Mouse (Mus musculus) gastrocnemius, postnatal 10 days (tissue): Measurements from ENCODE around the gene Steap3. TPM values are rescaled to one million over a fixed set of nuclear protein-coding genes. Genes with fewer than 3 reads are reported as not detected.
A peak's percentile ranks its signal among the peaks of the same experiment; 100 is the strongest.

Experiments used
- DNase-seq: peaks from one replicate; pipeline ENCODE4 v3.0.0; 2021; ENCODE audit warnings: mixed read lengths
- total RNA-seq, 2 experiments: library from RNA; stranded (reverse); gene quantifications; 2 replicates each; pipeline ENCODE4 v1.2.3; 2021

Steap3 gene
- total RNA-seq, 2 experiments from 2014 or later: 41.2 to 41.4 TPM

DNA sequence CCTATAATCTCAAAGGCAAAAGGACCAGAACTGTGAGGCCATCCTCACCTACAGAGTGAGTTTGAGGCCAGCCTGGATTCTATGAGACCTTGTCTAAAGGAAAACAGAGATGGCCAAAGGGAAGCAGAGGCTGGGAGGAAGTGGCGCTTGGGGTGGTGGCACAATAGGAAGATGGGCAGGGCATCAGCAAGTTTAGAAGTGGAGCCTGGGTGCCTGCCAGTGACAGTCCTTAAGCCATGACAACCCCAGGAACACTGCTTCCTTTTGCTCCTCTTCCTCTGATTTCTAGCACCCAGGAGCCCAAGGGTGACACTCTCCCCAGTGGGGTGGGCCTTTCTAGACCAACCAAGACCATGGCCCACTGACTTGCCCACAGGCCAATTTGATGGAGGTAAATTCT is 21.3 kb downstream of the Steap3 start:
- no peak for DNase-seq

DNA sequence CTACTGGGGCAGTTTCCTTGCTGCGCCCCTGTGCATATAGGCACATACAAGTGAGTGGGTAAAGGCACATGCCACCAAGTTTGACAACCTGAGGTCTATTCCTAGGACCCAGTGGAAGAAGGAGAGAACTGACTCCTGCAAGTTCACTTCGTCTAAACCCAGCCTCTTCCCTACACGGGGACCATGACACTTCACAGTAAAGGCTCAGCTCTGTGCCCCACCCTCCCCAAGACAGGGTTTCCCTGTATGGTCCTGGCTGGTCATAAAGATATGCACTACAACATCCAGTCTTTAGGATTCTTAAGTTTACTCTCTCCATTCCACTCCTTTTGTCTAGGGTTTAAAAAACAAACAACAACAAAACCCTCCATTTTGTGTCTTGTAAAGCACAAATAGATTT is 21.9 kb downstream of the Steap3 start:
- DNase-seq: no peak

DNA sequence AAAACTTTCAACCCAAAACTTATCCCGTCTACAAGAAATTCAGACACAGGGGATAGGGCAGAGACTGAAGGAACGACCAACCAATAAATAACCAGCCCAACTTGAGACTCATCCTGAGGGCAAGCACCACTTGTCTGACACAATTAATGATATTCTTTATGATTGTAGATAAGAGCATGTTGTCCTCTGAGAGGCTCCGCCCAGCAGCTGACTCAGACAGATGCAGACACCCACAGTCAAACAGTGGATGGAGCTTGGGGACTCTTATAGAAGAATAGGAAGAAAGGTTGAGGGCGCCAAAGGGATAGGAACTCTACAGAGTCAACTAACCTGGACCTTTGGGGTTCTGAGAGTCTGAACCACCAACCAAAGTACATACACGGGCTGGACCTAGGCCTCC is 22.7 kb downstream of the Steap3 start:
- DNase-seq: no peak

DNA sequence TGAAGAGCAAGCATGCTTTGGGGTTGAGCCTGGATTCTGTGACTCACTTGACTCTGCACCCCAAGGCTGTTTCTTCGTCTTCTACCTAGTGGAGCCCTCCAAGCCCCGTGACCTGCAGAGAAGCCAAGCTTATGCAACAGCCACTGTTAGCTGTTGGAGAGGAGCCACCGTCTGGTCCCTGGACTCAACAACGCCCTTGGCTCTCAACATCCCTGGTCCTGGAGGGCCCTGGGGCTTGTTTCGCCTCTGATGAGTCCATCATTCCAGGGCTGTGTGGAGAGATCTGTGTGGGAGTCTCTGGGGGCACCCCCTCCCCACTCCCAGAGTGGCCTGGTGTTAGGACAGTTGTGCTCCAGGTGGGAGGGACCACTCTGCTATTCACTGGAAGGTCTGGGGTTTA is 24.3 kb downstream of the Steap3 start:
- DNase-seq: peak; percentile 79

DNA sequence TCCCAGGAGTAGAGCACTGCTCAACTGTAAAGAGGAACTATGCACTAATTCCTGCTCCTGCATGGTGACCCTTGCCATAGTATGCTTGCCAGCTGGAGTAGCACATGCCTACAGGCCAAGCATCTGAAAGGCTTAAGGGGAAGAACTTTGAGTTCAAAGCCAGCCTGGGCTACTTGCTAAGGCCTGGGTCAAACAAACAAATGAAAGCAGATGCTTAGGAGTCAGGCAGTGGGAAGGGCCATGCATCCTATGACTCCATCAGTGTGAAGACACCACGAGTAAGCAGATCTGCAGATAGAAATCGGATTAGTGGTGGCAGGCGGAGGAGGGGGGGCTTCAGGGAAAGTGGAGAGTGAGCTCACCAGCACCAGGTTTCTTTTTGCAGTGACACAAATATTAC is 25.2 kb downstream of the Steap3 start:
- no peak for DNase-seq

DNA sequence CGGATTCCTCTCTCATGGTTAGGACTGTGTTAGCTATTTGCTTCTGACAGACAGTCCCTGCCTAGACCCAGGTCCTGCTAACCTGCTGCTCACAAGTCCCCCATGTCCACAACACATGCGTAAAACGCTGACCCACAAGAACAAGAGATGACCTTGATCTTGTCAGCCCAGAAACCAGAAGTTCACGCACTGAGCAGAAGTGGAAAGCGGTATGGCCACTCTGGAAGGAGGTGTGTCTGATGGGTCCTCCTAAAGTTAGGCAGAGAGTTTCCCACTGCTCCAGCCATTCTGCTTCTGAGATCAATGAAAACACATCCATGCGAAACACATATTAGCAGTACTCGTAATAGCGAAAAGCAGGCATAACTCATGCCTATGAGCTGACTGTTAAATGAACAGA is 25.6 kb downstream of the Steap3 start:
- no peak for DNase-seq

DNA sequence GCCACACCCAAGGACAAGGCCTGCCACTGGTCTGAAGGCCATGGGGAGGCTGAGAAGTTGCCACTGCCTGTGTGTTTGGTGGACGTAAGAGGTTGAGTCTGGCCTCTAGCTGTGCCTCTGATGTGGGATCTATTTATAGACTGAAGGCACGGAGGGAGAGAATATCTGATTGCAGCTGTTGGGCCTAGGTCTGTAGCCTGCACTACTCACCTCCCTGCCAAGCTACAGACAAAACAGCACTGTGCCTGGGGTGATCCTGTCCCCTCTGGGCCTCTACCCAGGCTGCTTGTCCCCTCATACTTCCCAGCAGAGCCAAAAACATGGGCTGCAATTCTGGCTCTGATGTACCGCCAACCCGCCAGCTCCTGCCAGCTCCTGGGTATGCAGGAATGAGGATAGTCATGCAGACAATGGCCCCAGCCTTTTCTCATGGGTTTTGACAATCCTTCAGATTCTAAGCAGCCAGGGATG is 26.8 kb downstream of the Steap3 start:
- peak; percentile 39 for DNase-seq

DNA sequence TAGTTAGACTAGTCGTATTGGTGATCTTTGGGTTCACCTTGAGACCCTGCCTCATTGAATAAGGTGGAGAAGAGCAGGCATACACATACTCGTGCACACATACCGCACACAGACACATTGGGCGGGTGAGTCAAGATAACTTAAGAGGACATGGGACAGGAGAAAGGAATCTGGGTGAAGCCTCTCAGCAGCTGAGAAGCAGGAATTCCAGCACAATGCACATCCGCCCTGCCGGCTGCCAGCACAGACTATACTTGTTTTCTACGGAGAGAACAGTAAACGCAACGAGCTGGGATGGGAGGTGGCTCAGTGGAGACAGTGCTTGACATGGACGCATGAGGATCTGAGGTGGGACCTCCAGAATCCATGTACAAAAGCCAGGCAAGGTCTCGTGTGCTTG is 27.9 kb downstream of the Steap3 start:
- no peak for DNase-seq

DNA sequence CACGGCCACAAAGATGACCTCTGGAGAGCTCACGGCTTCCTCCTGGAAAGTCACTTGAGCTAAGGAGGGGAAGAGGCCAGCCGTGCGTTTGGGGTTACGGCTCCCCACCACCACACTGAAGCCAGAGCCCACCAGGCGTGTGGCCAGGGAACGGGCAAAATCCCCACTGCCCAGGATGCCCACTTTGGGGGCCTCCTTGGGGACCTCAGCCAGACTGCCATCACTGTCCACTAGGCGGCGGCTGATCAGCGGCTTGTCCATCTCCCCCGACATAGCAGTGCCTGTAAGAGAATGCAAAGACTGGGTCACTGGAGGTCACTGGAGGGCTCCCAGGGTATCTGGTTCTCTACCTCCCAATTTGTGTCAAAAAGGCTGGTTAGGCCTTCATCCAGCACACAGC is 28.5 kb downstream of the Steap3 start:
- DNase-seq: no peak

DNA sequence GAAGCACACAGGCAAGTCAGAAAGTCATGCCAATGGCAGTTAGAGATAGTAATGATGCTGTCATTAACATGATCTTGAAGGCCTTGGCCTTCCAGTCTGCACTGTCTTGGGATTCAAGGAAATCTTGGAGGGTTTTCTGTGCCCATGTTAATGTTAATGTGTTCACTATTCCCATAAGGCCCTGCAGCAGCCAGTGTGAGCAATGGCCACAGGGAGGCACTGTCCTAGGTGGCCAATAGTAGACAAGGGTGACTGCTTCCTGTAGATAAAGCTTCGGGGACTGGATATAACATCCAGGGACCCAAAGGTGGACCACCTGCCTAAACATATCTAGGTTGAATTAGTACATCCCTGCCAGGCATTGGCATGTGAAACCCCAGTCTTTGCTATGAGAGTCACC is 35.4 kb downstream of the Steap3 start:
- DNase-seq: no peak

DNA sequence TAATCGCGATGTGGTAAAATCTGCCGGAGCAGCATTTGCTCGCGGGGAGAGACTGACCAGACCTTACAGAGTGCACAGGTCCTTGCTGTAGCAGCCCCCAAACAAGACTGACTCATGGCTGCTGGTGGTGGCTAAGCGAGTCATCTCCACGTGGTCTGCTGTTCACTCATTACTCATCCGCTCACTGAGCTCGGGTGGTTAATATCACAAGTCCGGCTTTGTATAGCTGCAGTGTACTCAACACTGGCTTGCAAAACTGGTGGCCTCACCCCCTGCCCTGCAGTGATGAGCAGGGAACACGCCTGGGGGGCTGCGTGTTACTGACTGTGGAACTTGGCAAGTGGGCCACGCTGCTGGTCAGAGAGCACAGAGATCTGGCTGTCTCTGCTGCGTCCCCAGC is 36.1 kb downstream of the Steap3 start:
- no peak for DNase-seq

DNA sequence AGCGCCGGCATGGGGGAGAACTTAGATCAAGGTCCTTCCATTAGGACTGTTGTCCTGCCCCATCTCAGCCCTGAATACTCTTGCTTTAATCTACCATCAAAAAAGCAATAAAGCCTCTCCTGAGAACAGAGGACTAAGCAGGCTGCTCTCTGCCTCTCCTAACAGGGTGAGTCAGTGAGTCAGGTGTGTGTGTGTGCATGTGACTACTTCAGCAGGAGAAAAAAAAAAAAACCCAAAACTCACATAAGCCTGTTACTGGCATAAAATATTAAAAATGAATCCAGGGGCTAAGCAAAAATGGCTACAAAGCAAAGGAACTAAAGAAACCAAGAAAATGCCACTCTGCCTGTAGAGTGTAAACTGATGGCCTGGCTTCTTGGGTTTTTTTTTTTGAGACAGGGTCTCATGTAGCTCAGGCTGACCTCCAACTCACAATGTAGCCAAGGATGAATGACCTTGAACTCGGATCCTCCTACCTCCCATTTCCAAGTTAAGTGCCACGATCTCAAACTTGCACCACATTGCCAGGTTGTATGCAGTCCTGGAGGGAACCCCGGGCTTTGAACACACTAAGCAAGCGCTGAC is 36.8 kb downstream of the Steap3 start:
- no peak for DNase-seq

DNA sequence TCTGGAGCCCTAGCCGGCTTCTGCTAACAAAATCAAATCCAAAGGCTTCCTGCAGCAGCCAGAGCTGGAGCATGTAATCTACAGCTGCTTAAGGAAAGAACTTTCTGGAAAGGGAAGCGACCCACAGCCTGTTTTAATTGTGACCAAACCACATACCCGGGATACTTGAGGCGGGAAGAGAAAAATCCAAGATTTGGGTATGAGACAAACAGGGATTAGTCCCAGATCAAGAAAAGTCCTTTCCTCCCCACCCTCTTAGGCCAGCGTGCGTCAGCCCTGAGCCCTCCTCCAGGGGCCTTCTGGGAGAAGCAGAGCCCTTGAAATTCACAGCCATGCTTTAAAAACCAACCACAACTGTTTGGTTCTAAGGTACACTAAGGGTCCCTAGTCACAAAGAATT is 40.3 kb downstream of the Steap3 start:
- DNase-seq: no peak

DNA sequence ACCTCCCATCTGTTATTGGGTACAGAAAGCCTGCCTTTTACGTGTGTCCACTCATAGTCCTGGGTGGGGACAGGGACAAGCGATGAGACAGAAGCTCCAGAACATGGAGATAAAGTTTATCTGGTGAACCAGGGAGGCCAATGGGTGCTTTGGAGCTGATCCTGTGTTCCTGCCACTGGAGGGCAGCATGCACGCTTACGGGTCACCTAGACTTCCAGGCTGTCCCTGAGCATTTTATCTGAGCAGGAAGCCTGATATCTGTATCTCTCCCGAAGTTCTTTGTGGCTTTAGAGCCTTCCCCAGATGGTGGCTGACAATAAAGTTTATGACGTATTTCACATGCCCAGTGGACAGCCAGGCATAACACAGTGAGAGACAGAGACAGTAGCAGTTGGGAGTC is 41.2 kb downstream of the Steap3 start:
- no peak for DNase-seq

DNA sequence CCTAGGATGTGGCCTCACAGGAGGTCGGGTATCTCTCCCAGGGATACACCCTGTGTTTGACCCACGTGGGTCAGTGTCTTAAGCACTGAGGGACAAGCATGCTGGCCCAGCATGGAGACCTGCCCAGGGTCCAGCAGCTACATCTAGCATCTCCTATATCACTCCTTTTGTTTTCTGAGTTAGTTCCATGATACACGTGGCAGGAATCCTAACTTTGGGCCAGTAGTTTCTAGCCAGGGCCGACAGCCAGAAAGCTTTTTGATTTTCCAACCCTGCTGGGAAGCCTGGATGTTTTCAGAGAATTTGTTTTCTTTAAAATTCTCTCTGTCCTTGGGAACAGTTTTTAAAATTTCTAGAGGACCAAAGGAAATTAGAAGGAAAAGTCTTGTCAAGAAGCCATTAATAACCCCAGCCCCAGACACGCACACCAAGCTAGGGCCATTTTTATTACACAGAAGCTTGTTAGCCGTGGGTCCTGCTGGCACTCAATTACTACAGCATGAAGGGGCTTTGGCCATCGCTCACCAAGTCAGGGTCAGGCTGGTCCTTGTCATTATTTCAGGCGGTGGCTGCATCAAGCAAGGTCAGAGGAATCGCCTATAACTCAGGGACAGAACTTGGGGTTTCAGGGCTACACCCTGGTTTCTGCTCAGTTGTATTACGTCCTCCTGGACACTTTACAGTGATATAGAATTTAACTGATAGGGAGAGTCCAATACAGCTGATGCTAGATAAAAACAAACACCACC is 42.6 kb downstream of the Steap3 start:
- peak; percentile 55 for DNase-seq

DNA sequence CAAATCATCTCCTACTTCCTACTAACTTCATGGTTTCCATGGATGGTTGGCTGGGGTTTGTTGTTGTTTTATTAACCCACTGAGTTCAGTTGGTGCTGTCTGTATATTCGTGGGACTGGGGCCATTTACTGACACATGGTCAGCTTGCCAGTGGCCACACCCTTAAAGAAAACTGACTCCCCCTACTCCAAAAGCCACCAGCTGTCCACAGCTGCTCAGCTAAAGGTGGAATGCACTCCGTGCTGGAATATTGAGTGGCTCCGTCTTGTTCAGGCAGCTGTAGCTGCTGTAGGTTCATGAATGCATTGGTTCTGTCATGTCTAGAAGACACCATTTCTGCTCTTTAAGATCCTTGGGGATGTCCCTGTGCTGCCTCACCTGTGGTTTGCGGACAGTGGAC is 48.9 kb downstream of the Steap3 start:
- DNase-seq: no peak

DNA sequence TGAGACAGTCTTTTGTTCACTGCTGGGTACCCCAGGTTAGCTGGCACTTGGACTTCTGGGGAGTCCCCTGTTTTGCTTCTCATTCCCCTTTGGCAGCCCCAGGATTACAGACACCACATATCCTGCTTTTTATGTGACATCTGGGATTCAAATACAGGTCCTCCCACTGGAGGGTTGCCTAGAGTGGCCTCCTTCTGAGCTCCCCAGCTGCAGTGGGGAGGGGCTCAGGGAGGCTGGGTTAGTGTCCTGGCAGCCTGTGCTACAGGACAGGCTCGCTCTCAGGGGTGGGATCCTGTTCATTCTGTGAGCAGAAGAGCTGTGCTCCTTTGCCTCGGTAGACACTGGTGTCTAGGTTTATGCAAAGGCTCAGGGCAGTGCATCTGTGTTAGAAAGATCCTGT is 51.2 kb downstream of the Steap3 start:
- no peak for DNase-seq

DNA sequence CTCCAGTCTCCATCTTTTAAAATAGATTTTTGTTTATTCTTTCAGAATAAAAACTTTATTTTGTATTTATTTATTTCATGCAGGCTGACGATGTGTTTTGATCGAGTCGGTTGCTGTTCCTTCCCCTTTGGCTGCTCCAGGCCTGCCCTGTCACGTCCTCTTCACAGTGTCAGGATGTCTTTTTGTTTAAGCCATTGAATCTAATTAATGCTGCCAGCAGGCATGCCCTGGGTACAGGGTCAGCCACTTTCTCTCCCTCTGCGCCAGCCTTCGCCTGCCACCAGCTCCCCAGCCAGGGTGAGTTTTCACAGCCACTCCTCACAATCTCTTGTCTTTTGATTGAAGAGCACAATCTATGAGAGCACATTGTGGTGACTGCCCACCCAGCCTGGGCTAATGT is 51.7 kb downstream of the Steap3 start:
- no peak for DNase-seq

DNA sequence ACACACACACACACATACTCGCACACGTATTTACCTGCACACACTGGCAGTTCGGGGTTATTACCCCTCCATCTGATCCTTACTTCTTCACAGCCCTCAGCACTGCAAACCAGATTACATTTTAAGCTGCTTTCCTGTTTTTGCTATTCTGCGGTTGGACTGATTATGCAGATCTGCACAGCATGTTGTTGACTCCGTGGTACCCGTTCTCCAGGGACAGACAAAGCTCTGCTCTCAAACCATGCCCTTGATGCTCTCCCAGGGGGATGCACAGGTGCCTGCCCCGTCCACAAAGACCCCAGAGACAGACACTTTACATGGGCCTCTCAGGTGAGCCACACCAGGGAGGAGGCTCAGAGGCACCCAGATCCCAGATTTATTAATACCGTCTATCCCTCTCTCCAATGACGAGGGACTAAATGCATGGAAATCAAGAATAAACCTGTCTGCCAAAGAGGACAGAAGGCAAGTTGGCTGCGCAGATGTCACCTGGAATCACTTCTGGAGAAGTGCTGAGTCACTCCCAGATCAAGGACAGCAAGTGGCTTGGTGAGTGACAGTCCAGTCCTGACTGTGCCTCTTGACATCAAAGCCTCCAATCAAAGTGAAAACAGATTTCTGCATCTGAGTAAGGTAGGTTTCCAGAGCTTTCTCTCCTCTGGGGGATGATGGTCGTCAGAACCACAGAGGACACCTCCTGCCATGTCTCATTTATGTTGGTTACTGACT is 63.8 kb downstream of the Steap3 start:
- no peak for DNase-seq

DNA sequence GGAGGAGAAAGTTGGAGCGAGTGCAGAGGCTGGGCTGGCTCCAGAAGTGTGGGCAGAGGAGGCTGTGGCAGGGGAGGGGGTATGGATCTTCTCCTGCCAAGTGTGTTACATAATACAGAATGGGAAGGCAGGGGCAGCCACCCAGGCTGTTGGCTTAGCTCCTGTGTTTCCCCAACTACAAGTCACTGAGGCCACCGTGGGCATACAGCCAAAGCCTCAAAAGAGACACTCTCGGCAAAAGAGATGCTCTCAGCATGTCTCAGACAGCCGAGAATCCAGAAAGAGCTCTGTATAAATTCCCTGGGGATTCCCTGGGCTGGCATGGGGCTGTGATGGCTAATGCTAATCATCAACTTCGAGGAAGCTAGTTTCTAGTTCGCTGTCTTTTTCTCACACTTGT is 64.9 kb downstream of the Steap3 start:
- peak; percentile 27 for DNase-seq

DNA sequence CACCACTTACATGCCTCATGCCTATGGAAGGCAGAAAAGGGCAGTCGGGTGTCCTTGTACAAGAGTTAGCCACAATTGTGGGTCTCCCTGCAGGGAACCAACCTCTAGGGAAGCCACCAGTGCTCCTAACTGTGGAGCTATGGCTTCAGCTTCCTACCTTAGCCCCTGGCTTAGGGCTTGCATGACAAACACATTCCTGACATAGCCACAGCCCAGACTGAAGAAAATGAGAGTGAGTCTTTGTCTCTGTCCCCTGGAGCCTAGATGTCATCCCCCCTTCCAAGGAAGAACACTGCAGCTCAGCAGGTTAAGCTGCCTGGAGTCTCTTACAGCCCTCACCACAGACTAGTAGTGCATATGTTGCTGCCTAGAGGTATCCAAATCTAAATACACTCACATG is 67.7 kb downstream of the Steap3 start:
- DNase-seq: no peak

DNA sequence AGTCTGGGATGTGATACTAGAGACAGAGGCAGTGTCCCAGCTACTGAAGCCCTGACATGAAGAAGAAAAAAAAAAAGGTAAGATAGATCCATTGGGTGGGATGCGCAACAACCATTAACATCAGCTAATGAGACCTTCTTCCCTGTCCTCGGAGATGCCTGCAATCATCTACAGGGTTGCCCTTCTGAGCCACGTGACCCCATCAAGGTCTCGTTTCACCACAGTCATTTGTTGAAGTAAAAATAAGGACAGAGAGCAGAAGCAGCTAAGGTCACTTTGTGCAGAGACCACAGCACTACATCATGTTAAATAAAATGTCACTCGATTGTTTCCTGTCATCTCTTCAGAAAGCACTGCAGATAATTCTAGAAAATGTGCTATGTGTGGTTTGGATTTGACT is 68.7 kb downstream of the Steap3 start:
- DNase-seq: no peak

DNA sequence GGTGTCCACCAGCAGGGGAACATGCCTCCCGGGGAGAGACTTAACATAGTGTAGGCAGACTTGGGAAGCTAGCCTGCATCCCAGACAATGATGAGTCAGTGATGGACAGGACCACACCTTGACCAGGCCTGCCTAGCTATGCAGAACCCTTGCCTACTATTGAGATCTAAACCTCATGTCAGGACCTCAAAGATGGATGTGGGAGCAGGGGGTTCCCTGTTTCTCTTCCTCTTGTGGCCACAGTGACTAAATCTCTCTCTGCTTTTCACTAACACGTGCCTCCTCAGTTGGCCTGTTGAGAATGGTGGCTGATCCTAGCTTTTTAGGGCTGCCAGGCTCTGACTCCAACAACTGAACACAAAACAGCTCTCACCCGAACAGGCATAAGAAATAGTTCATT is 70.0 kb downstream of the Steap3 start:
- DNase-seq: no peak

DNA sequence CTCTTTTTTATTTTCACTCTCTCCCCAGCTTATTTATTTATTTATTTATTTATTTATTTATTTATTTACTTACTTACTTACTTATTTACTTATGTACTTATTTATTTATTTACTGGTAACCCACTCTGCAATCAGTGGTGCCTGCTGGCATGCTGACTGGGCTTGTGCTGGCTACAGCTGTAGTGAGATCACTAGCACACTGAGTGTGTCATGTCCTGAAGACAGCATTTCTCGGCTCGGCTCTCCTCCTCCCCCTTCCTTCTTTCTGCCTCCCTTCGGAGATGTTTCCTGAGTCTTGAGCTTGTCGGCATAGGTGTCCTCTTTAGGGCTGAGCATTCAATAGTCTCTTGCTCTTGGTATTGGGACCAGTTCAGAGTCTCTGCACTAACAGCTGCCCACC is 73.6 kb downstream of the Steap3 start:
- DNase-seq: no peak
